Mouse (Mus musculus) brain, adult 10 weeks (tissue): Measurements from ENCODE around the gene Mmp17. TPM values are rescaled to one million over a fixed set of nuclear protein-coding genes. Genes with fewer than 3 reads are reported as not detected.

Experiments used
- polyA plus RNA-seq: library from polyadenylated mRNA; stranded (reverse); fragments of 350-450 nt; fragmentation: Illumina TruSeq; extraction: RNeasy Lipid Tissue Mini Kit (QIAGEN cat#74804); gene quantifications from one replicate; pipeline ENCODE4 v1.2.3, GENCODE M21; 2015; ENCODE audit warnings: low read depth, low replicate concordance

Gene Mmp17
- 65.3 TPM for polyA plus RNA-seq

DNA sequence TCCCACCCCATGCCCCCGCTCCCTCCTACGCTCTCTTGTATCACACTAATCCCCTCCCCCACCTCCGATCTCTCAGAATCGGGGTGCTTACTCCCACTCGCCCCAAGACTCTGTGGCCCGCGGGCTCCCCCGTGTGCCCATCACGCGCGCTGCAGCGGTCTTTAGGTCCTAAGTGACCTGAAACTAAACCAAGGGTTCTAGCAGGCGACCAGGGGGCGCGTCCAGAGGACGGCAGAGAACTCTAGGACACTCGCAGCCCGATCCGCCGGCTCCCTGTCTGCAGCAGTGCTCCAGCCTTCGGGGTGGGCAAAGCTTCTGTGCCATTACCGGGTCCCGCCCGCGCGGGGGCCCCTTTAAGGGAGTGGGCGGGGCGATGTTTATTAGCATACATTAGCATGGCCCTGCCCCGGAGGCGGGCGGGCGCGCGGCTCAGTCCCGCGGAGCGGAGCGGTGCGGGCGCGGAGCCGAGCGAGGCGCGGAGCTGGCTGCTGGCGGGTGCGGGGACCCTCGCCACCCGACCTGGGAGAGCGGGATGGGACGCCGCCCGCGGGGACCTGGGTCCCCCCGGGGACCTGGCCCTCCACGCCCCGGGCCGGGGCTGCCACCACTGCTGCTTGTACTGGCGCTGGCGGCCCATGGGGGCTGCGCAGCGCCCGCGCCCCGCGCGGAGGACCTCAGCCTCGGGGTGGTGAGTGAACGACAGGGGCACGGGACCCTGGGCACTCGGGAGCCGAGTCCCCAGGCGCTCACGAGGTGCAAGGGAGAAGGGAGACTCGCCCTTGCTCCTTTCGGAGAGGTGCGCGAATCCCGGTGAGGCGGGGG lies at the start of gene Mmp17:
Gene Mmp17, plus strand, starts transcription at position 409 of the 822 bp plus-strand sequence.

Other genes with a start within 250 kb of the Mmp17 start
- gene Sfswap, start 82.9 kb upstream of the Mmp17 start, polyA plus RNA-seq = 59.3 TPM
- 4.6 TPM for gene Zfp11, start 85.9 kb downstream of the Mmp17 start, polyA plus RNA-seq
- gene Sept14, start 124.3 kb downstream of the Mmp17 start, polyA plus RNA-seq = not detected
- gene Mrps17, start 131.3 kb downstream of the Mmp17 start, polyA plus RNA-seq = 109 TPM
- 104 TPM for gene Nipsnap2, start 140.9 kb downstream of the Mmp17 start, polyA plus RNA-seq
- 29.1 TPM for gene Psph, start 203.3 kb downstream of the Mmp17 start, polyA plus RNA-seq